Mouse (Mus musculus) thymus, adult 2 months (tissue): ENCODE measurements around the gene Ube2d3.

Experiments
- CTCF ChIP-seq: fragments of 200-500 bp; IDR thresholded peaks from 2 replicates; pipeline ENCODE4 v1.5.1; 2012; ENCODE audit warnings: mild to moderate bottlenecking, control low read depth, low read length, moderate library complexity, borderline replicate concordance; ENCODE audit not compliant: control insufficient read depth, poor library complexity, insufficient read depth; ENCODE audit errors: extremely low read depth
- POLR2A ChIP-seq: fragments of 200-500 bp; IDR thresholded peaks from 2 replicates; pipeline ENCODE4 v1.6.1; 2012; ENCODE audit warnings: mild to moderate bottlenecking, low read length, control low read depth, moderate library complexity; ENCODE audit not compliant: control insufficient read depth, poor library complexity, insufficient read depth; ENCODE audit errors: extremely low read depth

DNA sequence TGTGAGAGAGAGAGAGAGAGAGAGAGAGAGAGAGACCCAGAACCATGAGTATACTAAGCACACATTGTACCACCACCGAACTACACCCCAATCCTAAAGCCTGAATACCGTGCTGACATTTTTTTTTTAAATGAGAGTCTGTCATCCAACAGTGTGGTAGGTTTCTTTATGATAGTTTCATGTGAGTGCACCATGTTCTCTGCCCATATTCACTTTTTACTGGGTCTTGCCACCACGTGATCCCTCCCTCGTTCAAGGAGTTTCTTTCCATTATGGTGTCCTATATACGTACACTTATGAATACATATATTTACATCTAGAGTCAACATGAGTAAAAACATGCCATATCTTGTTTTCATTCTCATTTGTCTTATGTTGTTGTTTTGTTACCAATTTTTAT, 48.4 kb downstream of the Ube2d3 start:
- no peak for TF ChIP-seq CTCF
- TF ChIP-seq POLR2A, result no peak
